10 mouse cellular contexts compared by ENCODE assay signal in genomic region chr16:94236226-94237129, GRCm38 (mm10).
DNase-seq lines count a peak whose midpoint lies in the region; ATAC-seq and TF ChIP-seq lines count a peak whose summit lies in the region.
"Had no signal": no experiment of that assay in that cellular context is flagged by ENCODE, and none has a peak within 500 bp of the region (broad histone marks: within the 10 kb centered on the region; RNA-seq: fewer than 3 reads in every experiment).

No protein-coding gene starts in this region.

- no peaks in the 10 kb centered on the region for H3K9me3 ChIP-seq in forebrain, embryonic 12.5 days
- H3K9me3 ChIP-seq in forebrain, embryonic 10.5 days, result 0 out of 2 replicates have a peak, but pooled peaks cover 5% of the 10 kb centered on the region
- H3K9me3 ChIP-seq in hindbrain, embryonic 12.5 days (replicated peaks), result no peaks in the 10 kb centered on the region
- no peaks in the 10 kb centered on the region for H3K9me3 ChIP-seq in midbrain, embryonic 12.5 days
- H3K9me3 ChIP-seq: lung, embryonic 15.5 days had no signal

- TF ChIP-seq CTCF in thymus, adult 2 months (IDR thresholded peaks at IDR 0.05; ENCODE audit: borderline replicate concordance, control insufficient read depth, extremely low read depth, insufficient read depth, low read length, poor library complexity), result no peak

- peaks cover 25% of the 10 kb centered on the region for H3K27me3 ChIP-seq in forebrain, embryonic 12.5 days
- peaks cover 51% of the 10 kb centered on the region for H3K27me3 ChIP-seq in forebrain, embryonic 10.5 days (ENCODE audit: poor library complexity, severe bottlenecking)
- H3K27me3 ChIP-seq in hindbrain, embryonic 12.5 days, result peaks cover 64% of the 10 kb centered on the region
- peaks cover 63% of the 10 kb centered on the region for H3K27me3 ChIP-seq in midbrain, embryonic 12.5 days
- H3K27me3 ChIP-seq in thymus, adult 2 months (ENCODE audit: control insufficient read depth, insufficient read depth, low read length), result no peaks in the 10 kb centered on the region
- H3K27me3 ChIP-seq: lung, embryonic 15.5 days had no signal

- H3K4me1 ChIP-seq in forebrain, embryonic 12.5 days, result peaks cover 16% of the 10 kb centered on the region
- H3K4me1 ChIP-seq in forebrain, embryonic 10.5 days, result peaks cover 36% of the 10 kb centered on the region
- peaks cover 8% of the 10 kb centered on the region for H3K4me1 ChIP-seq in hindbrain, embryonic 12.5 days
- H3K4me1 ChIP-seq in midbrain, embryonic 12.5 days, result peaks cover 10% of the 10 kb centered on the region
- H3K4me1 ChIP-seq in thymus, adult 2 months (replicated peaks; ENCODE audit: control insufficient read depth, insufficient read depth, low read length), result peaks cover 39% of the 10 kb centered on the region
- H3K4me1 ChIP-seq: lung, embryonic 15.5 days had no signal

- no peak overlapping the region for H3K4me3 ChIP-seq in forebrain, embryonic 12.5 days (replicated peaks)
- no peak overlapping the region for H3K4me3 ChIP-seq in forebrain, embryonic 10.5 days
- no peak overlapping the region for H3K4me3 ChIP-seq in hindbrain, embryonic 12.5 days
- H3K4me3 ChIP-seq in midbrain, embryonic 12.5 days, result no peak overlapping the region
- no peak overlapping the region for H3K4me3 ChIP-seq in thymus, adult 2 months (ENCODE audit: control insufficient read depth, insufficient read depth, low read length)
- H3K4me3 ChIP-seq: erythroblast, embryonic 14.5 days; lung, embryonic 15.5 days had no signal

- TF ChIP-seq POLR2A in thymus, adult 2 months (IDR thresholded peaks at IDR 0.05; ENCODE audit: control insufficient read depth, extremely low read depth, insufficient read depth, low read length, poor library complexity), result no peak

- no peaks in the 10 kb centered on the region for H3K36me3 ChIP-seq in forebrain, embryonic 12.5 days (replicated peaks)
- 0 out of 2 replicates have a peak, but pooled peaks cover 3% of the 10 kb centered on the region for H3K36me3 ChIP-seq in forebrain, embryonic 10.5 days (replicated peaks)
- no peaks in the 10 kb centered on the region for H3K36me3 ChIP-seq in hindbrain, embryonic 12.5 days
- no peaks in the 10 kb centered on the region for H3K36me3 ChIP-seq in midbrain, embryonic 12.5 days
- no peaks in the 10 kb centered on the region for H3K36me3 ChIP-seq in thymus, adult 2 months (ENCODE audit: control insufficient read depth, insufficient read depth, low read length)
- H3K36me3 ChIP-seq: lung, embryonic 15.5 days had no signal

- 0 out of 2 replicates have a peak overlapping the region, but pooled peaks have one; percentile 1 for H3K4me2 ChIP-seq in forebrain, embryonic 12.5 days
- 0 out of 2 replicates have a peak overlapping the region, but pooled peaks have one; percentile 0 for H3K4me2 ChIP-seq in hindbrain, embryonic 12.5 days (replicated peaks)
- H3K4me2 ChIP-seq in midbrain, embryonic 12.5 days (replicated peaks), result peak overlapping the region; percentile 14; the same call in 1 of the 2 replicates
- H3K4me2 ChIP-seq: lung, embryonic 15.5 days had no signal

- H3K9ac ChIP-seq in forebrain, embryonic 12.5 days, result no peak overlapping the region
- H3K9ac ChIP-seq in hindbrain, embryonic 12.5 days, result no peak overlapping the region
- no peak overlapping the region for H3K9ac ChIP-seq in midbrain, embryonic 12.5 days (replicated peaks)
- H3K9ac ChIP-seq: lung, embryonic 15.5 days had no signal

- DNase-seq in forebrain, embryonic 10.5 days (ENCODE audit: extremely low spot score, low spot score), result no peak
- DNase-seq in adrenal gland, postnatal 36 days, result peak; percentile 65 to 67
- DNase-seq in thymus, adult 2 months, result no peak
- DNase-seq in testis, postnatal 10 days (ENCODE audit: low spot score), result no peak
- DNase-seq in spleen, adult 12 weeks (ENCODE audit: low spot score), result no peak

- ATAC-seq in forebrain, embryonic 12.5 days (ENCODE audit: low FRiP score), result peak; percentile 41; the same call in 1 of the 2 replicates
- no peak for ATAC-seq in hindbrain, embryonic 12.5 days (ENCODE audit: low FRiP score)
- peak; percentile 52; the same call in 1 of the 2 replicates for ATAC-seq in midbrain, embryonic 12.5 days (ENCODE audit: low FRiP score, low read depth)

- H3K27ac ChIP-seq in forebrain, embryonic 12.5 days, result no peak overlapping the region
- no peak overlapping the region for H3K27ac ChIP-seq in forebrain, embryonic 10.5 days
- no peak overlapping the region for H3K27ac ChIP-seq in hindbrain, embryonic 12.5 days
- no peak overlapping the region for H3K27ac ChIP-seq in midbrain, embryonic 12.5 days (replicated peaks)
- no peak overlapping the region for H3K27ac ChIP-seq in thymus, adult 2 months (ENCODE audit: control insufficient read depth, insufficient read depth, low read length)
- H3K27ac ChIP-seq: lung, embryonic 15.5 days had no signal

- WGBS in forebrain, embryonic 12.5 days, result 50% methylated on average over 16 of the region's 16 CpGs
- 75% methylated on average over 16 of the region's 16 CpGs for WGBS in forebrain, embryonic 10.5 days
- 55% methylated on average over 16 of the region's 16 CpGs for WGBS in hindbrain, embryonic 12.5 days
- 40% methylated on average over 16 of the region's 16 CpGs for WGBS in midbrain, embryonic 12.5 days
- 92% methylated on average over 16 of the region's 16 CpGs for WGBS in thymus, adult 2 months

Comparison
In these comparisons a context has a peak if more than half of its experiments do, and no peak if none do; other contexts are left out.
1. DNase-seq: peak in adrenal gland, postnatal 36 days (2 of 2); none in forebrain, embryonic 10.5 days (single experiment), thymus, adult 2 months (single experiment), testis, postnatal 10 days (single experiment) and spleen, adult 12 weeks (single experiment).
2. Peak in every context shown above with its lines, with median percentiles within 50 percentile points of each other: H3K4me2 ChIP-seq.